Mouse (Mus musculus): Measurements from ENCODE around the gene Sema4g. TPM values are rescaled to one million over a fixed set of nuclear protein-coding genes. Genes with fewer than 3 reads are reported as not detected.
A peak's percentile ranks its signal among the peaks of the same experiment; 100 is the strongest.

Sema4g gene
- total and polyA plus RNA-seq, 2 experiments from 2014 or later: 12.1 to 54.7 TPM

DNA sequence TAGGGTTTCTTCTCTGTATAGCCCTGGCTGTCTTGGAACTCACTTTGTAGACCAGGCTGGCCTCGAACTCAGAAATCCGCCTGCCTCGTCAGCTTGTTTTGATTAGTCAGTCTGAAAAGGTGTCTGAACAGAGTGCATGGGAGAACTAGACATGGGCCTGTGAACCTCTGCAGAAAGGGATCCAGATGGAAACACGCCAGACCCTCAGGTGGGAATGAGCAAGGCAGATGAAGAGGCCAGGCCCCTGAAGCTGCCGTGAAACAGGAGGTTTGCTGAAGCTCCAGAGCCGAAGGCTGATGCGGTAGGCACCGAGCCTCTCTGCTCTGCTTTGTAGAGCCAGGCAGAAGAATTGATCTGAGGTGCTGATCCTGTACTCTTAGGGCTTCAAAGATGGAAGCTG, 23.3 kb downstream of the Sema4g start:
- H3K4me3 ChIP-seq (ENCODE audit: low read depth, low read length): no peak overlapping the region
- H3K36me3 ChIP-seq (ENCODE audit: insufficient read depth): peaks cover 24% of the 10 kb centered on the region
- peaks cover 4% of the 10 kb centered on the region; the same call in 1 of the 2 replicates for H3K27me3 ChIP-seq (ENCODE audit: insufficient read depth, low read length)
- WGBS: 79% methylated on average over 8 of the region's 8 CpGs
- peak overlapping the region; percentile 31; the same call in 1 of the 2 replicates for H3K9ac ChIP-seq
- no peak for TF ChIP-seq CTCF (IDR thresholded peaks at IDR 0.05; ENCODE audit: low read depth)
- 0 out of 2 replicates have a peak overlapping the region, but pooled peaks have one; percentile 29 for H3K27ac ChIP-seq (ENCODE audit: low read depth, low read length)
- no peak for ATAC-seq
- peaks cover 26% of the 10 kb centered on the region for H3K4me1 ChIP-seq (ENCODE audit: insufficient read depth)
- DNase-seq: no peak
- no peaks in the 10 kb centered on the region for H3K9me3 ChIP-seq (ENCODE audit: low read length)
- no peak overlapping the region for H3K4me2 ChIP-seq (ENCODE audit: low read depth)

DNA sequence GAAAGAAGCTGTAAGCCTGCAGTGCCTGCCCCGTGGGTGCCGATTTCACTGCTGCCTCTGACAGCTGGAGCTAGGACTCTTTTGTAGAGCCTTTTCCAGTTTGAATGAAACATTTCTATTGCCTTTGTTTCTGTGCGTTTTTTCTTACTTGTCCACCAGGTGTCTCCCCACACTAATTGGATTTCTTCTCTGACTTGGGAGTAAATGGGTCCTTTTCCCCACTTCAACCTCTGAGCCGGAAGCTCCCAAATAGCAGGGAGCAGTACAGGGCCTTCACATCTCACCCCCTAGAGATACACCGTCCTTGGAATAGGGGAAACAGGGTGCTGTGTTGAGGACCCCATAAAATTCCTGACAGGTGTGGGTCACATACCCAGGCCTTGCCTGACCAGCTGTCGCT, 23.7 kb downstream of the Sema4g start:
- H3K4me2 ChIP-seq (ENCODE audit: low read depth): no peak overlapping the region
- H3K9ac ChIP-seq: peak overlapping the region; percentile 31; the same call in 1 of the 2 replicates
- peaks cover 22% of the 10 kb centered on the region for H3K4me1 ChIP-seq (ENCODE audit: insufficient read depth)
- 0 out of 2 replicates have a peak overlapping the region, but pooled peaks have one; percentile 29 for H3K27ac ChIP-seq (ENCODE audit: low read depth, low read length)
- ATAC-seq (no peak; the same call in 1 of the 2 replicates), DNase-seq (peak; percentile 65)
- WGBS: 30% methylated on average over 6 of the region's 6 CpGs
- peaks cover 24% of the 10 kb centered on the region for H3K36me3 ChIP-seq (ENCODE audit: insufficient read depth)
- no peak overlapping the region for H3K4me3 ChIP-seq (ENCODE audit: low read depth, low read length)
- H3K27me3 ChIP-seq (ENCODE audit: insufficient read depth, low read length): peaks cover 4% of the 10 kb centered on the region; the same call in 1 of the 2 replicates
- TF ChIP-seq CTCF (IDR thresholded peaks at IDR 0.05; ENCODE audit: low read depth): peak; percentile 70
- H3K9me3 ChIP-seq (ENCODE audit: low read length): no peaks in the 10 kb centered on the region

DNA sequence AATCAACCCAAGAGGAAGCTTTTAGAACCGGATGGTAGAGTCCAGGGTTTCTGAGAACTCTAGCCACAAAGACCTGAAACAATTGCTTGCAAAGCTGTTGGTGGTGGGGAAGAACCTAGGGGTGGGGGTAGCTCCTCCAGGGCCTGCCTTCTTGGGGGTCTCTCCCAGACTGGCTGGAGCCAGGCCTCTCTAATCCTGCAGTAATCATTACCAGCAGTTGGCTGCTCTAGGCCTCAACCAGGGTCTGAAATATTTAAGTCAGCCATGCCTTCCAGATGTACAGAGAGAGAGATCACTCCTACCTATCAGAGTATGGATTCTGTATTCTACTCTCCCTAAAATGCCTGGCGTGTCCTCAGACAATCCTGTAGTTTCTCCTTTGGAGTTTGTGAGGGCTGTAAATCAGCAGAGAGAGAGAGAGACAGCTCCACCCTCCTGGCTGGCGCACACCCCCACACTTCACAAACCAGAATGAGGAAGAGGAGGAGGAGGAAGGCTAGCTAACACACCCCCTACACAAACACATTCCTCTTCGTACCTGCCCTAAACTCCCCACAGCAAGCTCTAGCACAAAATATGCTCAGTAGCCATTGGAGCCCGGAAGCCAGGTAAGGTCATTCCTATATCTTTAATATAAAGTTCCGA, 24.8 kb downstream of the Sema4g start:
- H3K4me3 ChIP-seq (ENCODE audit: low read depth, low read length): no peak overlapping the region
- 71% methylated on average over 6 of the region's 6 CpGs for WGBS
- H3K9ac ChIP-seq: no peak overlapping the region
- TF ChIP-seq CTCF (IDR thresholded peaks at IDR 0.05; ENCODE audit: low read depth): no peak
- ATAC-seq (no peak), DNase-seq (no peak)
- H3K27ac ChIP-seq (ENCODE audit: low read depth, low read length): no peak overlapping the region
- H3K4me2 ChIP-seq (ENCODE audit: low read depth): no peak overlapping the region
- peaks cover 22% of the 10 kb centered on the region for H3K4me1 ChIP-seq (ENCODE audit: insufficient read depth)
- no peaks in the 10 kb centered on the region for H3K9me3 ChIP-seq (ENCODE audit: low read length)
- peaks cover 24% of the 10 kb centered on the region for H3K36me3 ChIP-seq (ENCODE audit: insufficient read depth)
- H3K27me3 ChIP-seq (ENCODE audit: insufficient read depth, low read length): peaks cover 4% of the 10 kb centered on the region; the same call in 1 of the 2 replicates

DNA sequence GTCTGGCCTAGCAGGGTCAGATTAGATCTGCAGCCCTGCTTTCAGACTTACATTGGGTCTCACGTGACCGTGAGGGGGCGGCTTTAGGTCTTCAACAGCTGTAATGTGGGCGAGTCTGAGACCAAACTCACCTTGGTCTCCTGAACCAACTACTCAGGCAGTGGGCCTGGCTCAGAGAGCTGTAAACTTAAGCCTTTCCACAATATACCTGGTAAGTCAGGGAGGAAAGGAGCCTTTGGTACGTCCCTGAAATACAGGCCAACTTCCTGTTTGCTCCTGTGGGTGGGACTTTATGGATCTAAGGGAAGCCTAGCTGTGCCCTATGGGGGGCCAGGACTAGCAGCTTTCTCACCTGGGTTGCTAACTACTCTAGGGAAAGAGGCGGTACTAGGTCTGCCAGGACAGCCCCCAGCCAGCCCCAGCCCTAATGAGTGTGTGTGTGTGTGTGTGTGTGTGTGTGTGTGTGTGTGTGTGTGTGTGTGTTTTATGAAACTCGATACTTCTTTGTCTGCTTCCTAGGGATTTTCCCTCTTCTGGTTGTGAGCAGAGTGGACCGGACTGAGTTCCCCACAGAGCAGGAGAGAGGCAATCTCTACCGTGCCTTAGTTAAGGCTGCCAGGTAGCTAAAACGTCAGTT, 25.6 kb downstream of the Sema4g start, which contains the start of gene Lzts2:
Gene Lzts2, plus strand, starts transcription at position 80 of the 637 bp plus-strand sequence.
- ATAC-seq (no peak), DNase-seq (no peak)
- Histone ChIP-seq H3K4me2 (ENCODE audit: low read depth) (peak within 1 kb of the TSS; percentile 64), H3K9ac (peak within 1 kb of the TSS; percentile 39), H3K4me1 (ENCODE audit: insufficient read depth) (peaks cover 22% of the 10 kb centered on the region), H3K4me3 (ENCODE audit: low read depth, low read length) (peak within 1 kb of the TSS; percentile 76), H3K9me3 (ENCODE audit: low read length) (no peaks in the 10 kb centered on the region), H3K27ac (ENCODE audit: low read depth, low read length) (no peak within 1 kb of the TSS), H3K36me3 (ENCODE audit: insufficient read depth) (peaks cover 20% of the 10 kb centered on the region), H3K27me3 (ENCODE audit: insufficient read depth, low read length) (peaks cover 4% of the 10 kb centered on the region; the same call in 1 of the 2 replicates)
- TF ChIP-seq CTCF (IDR thresholded peaks at IDR 0.05; ENCODE audit: low read depth): no peak
- 13% methylated on average over 10 of the region's 10 CpGs for WGBS

DNA sequence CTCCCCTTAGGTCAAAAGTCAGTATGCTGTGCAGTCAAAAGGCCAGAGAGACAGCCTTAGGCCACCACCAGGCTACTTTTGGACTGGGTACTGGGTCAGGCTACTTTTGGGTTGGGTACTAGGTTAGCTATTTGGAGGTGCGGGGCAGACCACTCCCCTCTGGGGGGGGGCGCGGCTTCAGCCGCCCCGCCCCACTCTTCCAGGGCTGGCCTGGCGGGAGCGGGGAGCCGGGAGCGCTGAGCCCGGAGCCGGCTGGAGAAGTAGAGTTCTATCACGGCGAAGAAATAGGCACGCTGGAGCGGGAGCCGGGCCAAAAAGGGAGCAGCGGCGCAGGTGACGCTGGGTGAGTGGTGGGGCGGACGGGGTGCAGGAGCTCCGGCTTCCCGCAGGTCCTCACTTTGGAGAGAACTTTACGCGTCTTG, 26.1 kb downstream of the Sema4g start:
- ATAC-seq (no peak), DNase-seq (no peak)
- H3K36me3 ChIP-seq (ENCODE audit: insufficient read depth): peaks cover 18% of the 10 kb centered on the region
- TF ChIP-seq CTCF (IDR thresholded peaks at IDR 0.05; ENCODE audit: low read depth): no peak
- H3K4me2 ChIP-seq (ENCODE audit: low read depth): peak overlapping the region; percentile 64
- 2% methylated on average over 25 of the region's 25 CpGs for WGBS
- peaks cover 22% of the 10 kb centered on the region for H3K4me1 ChIP-seq (ENCODE audit: insufficient read depth)
- peaks cover 4% of the 10 kb centered on the region; the same call in 1 of the 2 replicates for H3K27me3 ChIP-seq (ENCODE audit: insufficient read depth, low read length)
- H3K9me3 ChIP-seq (ENCODE audit: low read length): no peaks in the 10 kb centered on the region
- no peak overlapping the region for H3K27ac ChIP-seq (ENCODE audit: low read depth, low read length)
- peak overlapping the region; percentile 39 for H3K9ac ChIP-seq
- H3K4me3 ChIP-seq (ENCODE audit: low read depth, low read length): peak overlapping the region; percentile 76

DNA sequence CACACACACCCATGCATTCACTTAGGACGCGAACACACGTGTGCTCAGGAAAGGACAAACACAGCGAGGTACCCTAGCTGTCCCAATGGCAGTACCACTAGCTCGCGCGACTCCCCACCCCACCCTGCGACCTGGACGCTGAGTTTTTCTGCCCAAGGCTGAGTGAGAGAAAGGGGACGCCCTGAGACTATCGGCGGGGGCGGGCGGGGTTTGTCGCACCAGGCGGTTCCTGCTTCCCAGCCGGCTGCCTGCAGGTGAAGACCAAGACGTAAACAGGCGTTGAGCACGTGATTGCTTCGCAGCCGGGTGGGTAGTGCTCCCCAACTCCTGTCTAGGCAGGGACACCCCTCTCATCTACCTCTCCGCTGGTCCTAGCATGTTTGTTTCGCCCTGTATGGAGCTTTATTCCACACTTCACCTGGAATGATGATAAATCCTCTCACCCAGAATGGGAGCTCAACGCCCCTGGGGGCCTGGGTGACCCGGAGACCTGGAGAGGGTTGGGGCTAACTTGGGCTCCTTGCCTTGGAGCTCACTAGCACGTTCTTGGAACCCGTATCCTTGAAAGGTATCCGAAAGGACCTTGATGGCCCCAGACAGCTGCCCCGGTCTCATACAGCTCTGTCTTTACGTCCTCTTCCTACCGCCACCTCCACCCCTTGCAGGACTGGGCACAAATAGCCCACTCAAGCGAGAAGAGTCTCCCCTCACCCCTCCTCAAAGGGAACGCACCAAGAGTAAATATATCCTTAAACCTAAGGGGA, 26.8 kb downstream of the Sema4g start:
- DNase-seq (peak; percentile 18), ATAC-seq (peak; percentile 2; the same call in 1 of the 2 replicates)
- peak overlapping the region; percentile 76 for H3K4me3 ChIP-seq (ENCODE audit: low read depth, low read length)
- TF ChIP-seq CTCF (IDR thresholded peaks at IDR 0.05; ENCODE audit: low read depth): no peak
- 3% methylated on average over 34 of the region's 34 CpGs for WGBS
- peak overlapping the region; percentile 64 for H3K4me2 ChIP-seq (ENCODE audit: low read depth)
- H3K9me3 ChIP-seq (ENCODE audit: low read length): no peaks in the 10 kb centered on the region
- peak overlapping the region; percentile 39 for H3K9ac ChIP-seq
- peaks cover 11% of the 10 kb centered on the region for H3K36me3 ChIP-seq (ENCODE audit: insufficient read depth)
- peak overlapping the region; percentile 84 for H3K27ac ChIP-seq (ENCODE audit: low read depth, low read length)
- peaks cover 4% of the 10 kb centered on the region; the same call in 1 of the 2 replicates for H3K27me3 ChIP-seq (ENCODE audit: insufficient read depth, low read length)
- peaks cover 22% of the 10 kb centered on the region for H3K4me1 ChIP-seq (ENCODE audit: insufficient read depth)

Data from forebrain, postnatal 0 days (tissue).